Mouse (Mus musculus): ENCODE measurements around the gene 4930455H04Rik. TPM values are rescaled to one million over a fixed set of nuclear protein-coding genes. Genes with fewer than 3 reads are reported as not detected.

The 4930455H04Rik gene
- polyA plus RNA-seq, 1 experiment = not detected

DNA sequence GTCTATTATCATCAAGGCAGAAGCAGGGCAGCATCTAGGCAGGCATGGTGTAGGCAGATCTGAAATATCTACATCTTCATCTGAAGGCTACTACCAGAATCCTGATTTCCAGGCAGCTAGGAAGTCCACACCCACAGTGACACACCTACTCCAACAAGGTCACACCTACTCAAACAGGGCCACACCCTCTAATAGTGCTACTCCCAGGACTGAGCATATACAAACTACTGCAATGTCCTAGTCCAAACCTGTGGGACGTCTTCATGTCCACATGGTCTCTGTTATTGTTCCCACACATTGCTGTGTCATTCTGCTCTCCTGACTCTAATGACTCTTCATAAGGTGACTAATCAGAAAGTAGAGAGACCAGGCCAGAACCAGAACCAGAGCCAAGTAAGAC, 56.0 kb downstream of the 4930455H04Rik start:
- no peaks in the 10 kb centered on the region for H3K4me1 ChIP-seq
- H3K9me3 ChIP-seq = no peaks in the 10 kb centered on the region
- TF ChIP-seq FLI1 (IDR thresholded peaks at IDR 0.05; ENCODE audit: low read length) = no peak
- no peak overlapping the region for H3K4me3 ChIP-seq (replicated peaks)
- no peaks in the 10 kb centered on the region for H3K27me3 ChIP-seq (replicated peaks)
- no peaks in the 10 kb centered on the region for H3K36me3 ChIP-seq (replicated peaks; ENCODE audit: low read length)

DNA sequence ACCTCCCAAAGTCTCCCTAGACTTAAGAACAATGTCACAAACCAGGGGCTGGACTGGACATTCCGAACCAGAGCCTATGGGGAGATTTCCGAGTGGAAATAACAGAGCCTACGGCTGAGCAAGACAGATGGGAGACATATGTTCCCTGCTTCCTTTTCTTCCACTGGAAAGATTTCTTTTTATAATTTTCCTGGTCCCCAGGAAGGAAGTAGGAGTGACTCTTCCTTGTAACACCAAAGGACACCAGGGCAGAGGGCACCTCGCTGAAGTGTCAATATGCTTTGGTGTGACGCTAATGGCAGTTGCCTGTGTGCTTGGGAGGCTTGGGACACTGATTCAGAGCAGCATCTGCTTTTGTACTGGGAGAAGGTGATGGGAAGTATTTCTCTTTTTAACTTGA, 56.5 kb downstream of the 4930455H04Rik start:
- H3K4me1 ChIP-seq = no peaks in the 10 kb centered on the region
- H3K4me3 ChIP-seq (replicated peaks) = no peak overlapping the region
- H3K27me3 ChIP-seq (replicated peaks) = no peaks in the 10 kb centered on the region
- H3K36me3 ChIP-seq (replicated peaks; ENCODE audit: low read length) = no peaks in the 10 kb centered on the region
- H3K9me3 ChIP-seq = no peaks in the 10 kb centered on the region
- TF ChIP-seq FLI1 (IDR thresholded peaks at IDR 0.05; ENCODE audit: low read length) = no peak
- TF ChIP-seq GATA1 (IDR thresholded peaks at IDR 0.05; ENCODE audit: borderline replicate concordance, low read length) = no peak

DNA sequence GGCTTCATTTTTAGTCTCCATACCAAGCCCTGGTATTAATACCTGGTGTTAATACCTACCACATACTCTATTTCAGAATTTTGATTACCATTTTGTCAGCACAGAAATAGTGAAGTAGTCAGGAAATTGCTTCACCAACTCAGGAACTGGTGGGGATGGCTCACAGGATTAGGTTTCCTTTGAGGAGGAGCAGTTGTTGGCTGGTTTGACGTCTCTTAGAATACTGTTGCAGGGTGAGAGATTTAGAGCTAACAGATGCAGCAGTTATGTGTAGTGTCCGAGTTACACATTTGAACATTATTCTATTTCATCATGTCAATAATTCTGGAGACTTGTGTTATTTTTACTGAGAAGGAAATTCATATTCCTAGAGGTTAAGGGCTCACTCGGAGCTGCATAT, 57.4 kb downstream of the 4930455H04Rik start:
- Histone ChIP-seq H3K36me3 (replicated peaks; ENCODE audit: low read length) (no peaks in the 10 kb centered on the region), H3K9me3 (no peaks in the 10 kb centered on the region), H3K27me3 (replicated peaks) (no peaks in the 10 kb centered on the region), H3K4me3 (replicated peaks) (no peak overlapping the region), H3K4me1 (no peaks in the 10 kb centered on the region)
- TF ChIP-seq FLI1 (IDR thresholded peaks at IDR 0.05; ENCODE audit: low read length) = no peak
- no peak for TF ChIP-seq GATA1 (IDR thresholded peaks at IDR 0.05; ENCODE audit: borderline replicate concordance, low read length)

Other genes starting within 250 kb of the 4930455H04Rik start
- gene Agl, start 160.1 kb upstream of the 4930455H04Rik start, polyA plus RNA-seq (2012; ENCODE audit: insufficient read depth, low replicate concordance) = 0.34 and 1.0 TPM in 2 replicates
- 13.7 TPM in 1 of 2 replicates, not detected in the other for gene Frrs1, start 108.8 kb upstream of the 4930455H04Rik start, polyA plus RNA-seq (2012; ENCODE audit: insufficient read depth, low replicate concordance)
- gene Palmd, start 720 bp downstream of the 4930455H04Rik start, polyA plus RNA-seq (2012; ENCODE audit: insufficient read depth, low replicate concordance) = not detected in 2 replicates